Mouse (Mus musculus) gastrocnemius, postnatal 10 days (tissue): Measurements from ENCODE around the gene Olfr1382. TPM values are rescaled to one million over a fixed set of nuclear protein-coding genes. Genes with fewer than 3 reads are reported as not detected.
"Not testable (repeated sequence)": the region's sequence is repeated elsewhere in the genome, so short reads cannot be mapped to it uniquely, and the experiment has no call there.

Experiments
- DNase-seq: peaks from one replicate; pipeline ENCODE4 v3.0.0; 2021; ENCODE audit warnings: mixed read lengths
- long read RNA-seq, 2 experiments: library from polyadenylated mRNA; stranded (forward); transcript quantifications; one replicate each; pipeline ENCODE4 v2.0.0; 2021
- total RNA-seq, 2 experiments: library from RNA; stranded (reverse); gene quantifications; 2 replicates each; pipeline ENCODE4 v1.2.3; 2021

Olfr1382 gene
- not detected for total RNA-seq
- long read RNA-seq, experiment 1, result 0 reads
- long read RNA-seq, experiment 2, result 0 reads

DNA sequence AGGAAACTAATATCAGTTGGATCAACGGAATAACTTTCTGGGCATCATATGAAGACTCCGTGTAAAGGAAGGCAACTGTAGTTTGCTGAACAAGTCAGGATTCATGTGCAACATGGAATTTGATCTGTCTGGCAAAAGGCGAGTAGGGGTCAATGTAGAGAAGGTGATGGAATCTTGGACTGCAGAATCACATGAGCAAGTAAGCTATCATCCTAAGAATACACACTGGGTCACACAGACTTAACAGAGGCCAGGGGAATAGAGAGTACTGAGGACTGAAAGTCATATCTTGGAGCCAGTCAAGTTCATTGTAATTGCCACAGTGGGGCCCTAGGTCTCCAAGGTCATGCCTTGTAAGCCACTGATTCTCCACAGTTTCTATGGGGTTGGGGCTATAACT, at the start of gene Olfr1382:
Olfr1382 (plus strand) TSS at position 301 of the 400 bp plus-strand sequence.
- no peak for DNase-seq

DNA sequence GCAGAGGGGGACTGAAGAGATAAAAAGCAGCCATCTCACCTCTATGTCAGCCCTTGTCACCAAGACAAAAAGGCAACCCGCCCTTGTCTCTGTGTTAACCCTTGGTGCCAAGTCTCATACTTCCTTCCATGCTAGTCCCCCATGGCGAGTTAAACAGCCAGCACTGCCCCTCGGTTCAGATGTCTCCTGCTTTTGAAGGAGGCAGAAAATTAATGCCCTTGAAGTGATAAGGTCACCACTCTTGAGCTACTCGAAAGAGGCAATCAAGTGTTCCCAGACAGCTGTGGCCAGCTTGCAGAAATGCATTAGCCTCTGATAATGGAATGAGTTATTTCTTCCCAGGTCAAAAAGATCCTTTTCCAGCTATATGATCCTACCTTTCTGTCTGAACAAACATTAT, 42.1 kb upstream of the Olfr1382 start:
- DNase-seq, result no peak

DNA sequence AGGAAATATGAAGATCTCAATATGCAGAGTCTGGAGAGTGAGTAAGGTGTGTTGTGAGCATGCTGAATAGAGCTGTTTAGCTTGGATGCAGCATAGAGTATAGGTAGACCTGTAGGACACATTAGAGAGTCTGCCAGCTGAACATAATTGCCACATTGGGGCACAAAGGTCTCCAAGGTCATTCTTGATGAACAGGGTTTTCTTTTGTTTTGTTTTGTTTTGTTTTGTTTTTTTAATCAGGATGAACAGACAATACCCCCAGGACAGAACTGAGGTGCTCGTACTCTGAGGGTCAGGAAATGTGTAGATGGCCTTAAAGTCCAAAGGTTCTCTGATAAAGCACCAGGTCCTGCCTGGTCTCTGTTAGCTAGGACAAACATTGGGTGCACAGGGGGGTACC, 39.3 kb upstream of the Olfr1382 start, which contains the start of gene Olfr1385:
Olfr1385 (plus strand) TSS at position 301 of the 400 bp plus-strand sequence.
- DNase-seq, result not testable (repeated sequence)

GRCm38 (mm10) chr11:49518086-49518485, 10.0 kb upstream of the Olfr1382 start:
- no peak for DNase-seq

- no peak for DNase-seq
These were observed 8.7 kb upstream of the Olfr1382 start, which contains the start of gene Olfr1383 for GRCm38 (mm10) chr11:49519348-49519747. Olfr1383 (plus strand) TSS chr11:49519648.

GRCm38 (mm10) chr11:49532761-49533160, 4.7 kb downstream of the Olfr1382 start:
- no peak for DNase-seq

DNA sequence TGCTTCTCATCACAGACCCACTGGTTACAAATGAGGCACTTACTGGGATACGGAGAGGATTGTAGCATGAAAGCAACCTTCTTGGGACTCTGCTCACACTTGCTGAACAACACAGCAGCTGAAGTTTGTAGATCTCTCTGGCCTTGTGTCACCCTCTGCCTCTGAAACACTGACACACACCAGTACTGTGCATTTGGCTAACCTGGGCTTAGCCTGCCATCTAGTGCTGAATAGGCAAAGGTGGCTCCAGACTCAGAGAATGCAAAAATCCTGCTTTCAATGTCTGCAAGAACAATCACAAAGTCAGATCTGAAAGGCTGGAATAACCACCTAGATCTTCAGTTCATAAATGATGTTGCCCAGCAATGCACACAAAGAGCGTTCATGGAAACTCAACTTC, 8.6 kb downstream of the Olfr1382 start:
- not testable (repeated sequence) for DNase-seq

GRCm38 (mm10) chr11:49543149-49543548, 15.1 kb downstream of the Olfr1382 start, which contains the start of gene Olfr1381:
Olfr1381 (plus strand) TSS chr11:49543449.
- not testable (repeated sequence) for DNase-seq

DNA sequence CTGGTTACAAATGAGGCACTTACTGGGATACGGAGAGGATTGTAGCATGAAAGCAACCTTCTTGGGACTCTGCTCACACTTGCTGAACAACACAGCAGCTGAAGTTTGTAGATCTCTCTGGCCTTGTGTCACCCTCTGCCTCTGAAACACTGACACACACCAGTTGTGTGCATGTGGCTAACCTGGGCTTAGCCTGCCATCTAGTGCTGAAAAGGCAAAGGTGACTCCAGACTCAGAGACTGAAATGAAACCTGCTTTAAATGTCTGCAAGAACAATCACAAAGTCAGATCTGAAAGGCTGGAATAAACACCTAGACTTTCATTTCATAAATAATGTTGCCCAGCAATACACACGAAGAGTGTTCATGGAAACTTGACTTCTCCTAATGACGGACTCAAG, 26.0 kb downstream of the Olfr1382 start:
- not testable (repeated sequence) for DNase-seq

GRCm38 (mm10) chr11:49556578-49556977, 28.5 kb downstream of the Olfr1382 start, which contains the start of gene Olfr1380:
Olfr1380 (plus strand) TSS chr11:49556878.
- DNase-seq, result not testable (repeated sequence)

GRCm38 (mm10) chr11:49575054-49575453, 47.0 kb downstream of the Olfr1382 start:
- not testable (repeated sequence) for DNase-seq

GRCm38 (mm10) chr11:49580452-49580851, 52.4 kb downstream of the Olfr1382 start:
- not testable (repeated sequence) for DNase-seq

Other genes starting within 250 kb of the Olfr1382 start
- under 1 TPM; 0.18 to 0.33 TPM for gene Olfr1393, start 249.9 kb upstream of the Olfr1382 start, total RNA-seq
- gene Olfr1392, start 243.0 kb upstream of the Olfr1382 start, total RNA-seq, result not detected
- gene Olfr10, start 223.5 kb upstream of the Olfr1382 start, total RNA-seq, result not detected
- not detected for gene Olfr1391, start 205.5 kb upstream of the Olfr1382 start, total RNA-seq
- not detected for gene Olfr1390, start 193.1 kb upstream of the Olfr1382 start, total RNA-seq
- not detected for gene Olfr1389, start 105.2 kb upstream of the Olfr1382 start, total RNA-seq
- under 1 TPM; 0.11 to 0.12 TPM for gene Olfr1388, start 91.6 kb upstream of the Olfr1382 start, total RNA-seq
- not detected for gene Olfr1387, start 72.9 kb upstream of the Olfr1382 start, total RNA-seq
- gene Olfr1386, start 63.2 kb upstream of the Olfr1382 start, total RNA-seq, result not detected
- gene Olfr1385, start 39.2 kb upstream of the Olfr1382 start, total RNA-seq, result not detected
- not detected for gene Olfr1384, start 21.5 kb upstream of the Olfr1382 start, total RNA-seq
- gene Olfr1383, start 8.6 kb upstream of the Olfr1382 start, total RNA-seq, result not detected
- gene Olfr1381, start 15.2 kb downstream of the Olfr1382 start, total RNA-seq, result not detected
- gene Olfr1380, start 28.6 kb downstream of the Olfr1382 start, total RNA-seq, result not detected
- 1 to 10 TPM; 4.2 to 5.8 TPM for gene Flt4, start 81.0 kb downstream of the Olfr1382 start, total RNA-seq
- not detected for gene Scgb3a1, start 135.4 kb downstream of the Olfr1382 start, total RNA-seq
- gene Cnot6, start 184.5 kb downstream of the Olfr1382 start, total RNA-seq, result 10 to 100 TPM; 31.8 to 38.6 TPM